In genomic region chr10:86727548-86727980, GRCm38 (mm10) we compare ENCODE assay signal across 7 mouse cellular contexts. TPM values are rescaled to one million over a fixed set of nuclear protein-coding genes. Genes with fewer than 3 reads are reported as not detected.
DNase-seq lines count a peak whose midpoint lies in the region; ATAC-seq and TF ChIP-seq lines count a peak whose summit lies in the region.

No protein-coding gene starts in this region.

- H3K4me2 ChIP-seq in liver, embryonic 15.5 days, result peak overlapping the region; percentile 65
- peak overlapping the region; percentile 51 for H3K4me2 ChIP-seq in stomach, postnatal 0 days (replicated peaks; ENCODE audit: low read depth)

- no peaks in the 10 kb centered on the region for H3K36me3 ChIP-seq in kidney, adult 2 months (ENCODE audit: control insufficient read depth, insufficient read depth, low read length)
- H3K36me3 ChIP-seq in liver, embryonic 15.5 days (replicated peaks), result no peaks in the 10 kb centered on the region
- H3K36me3 ChIP-seq in stomach, postnatal 0 days (ENCODE audit: control insufficient read depth, insufficient read depth, low read length), result no peaks in the 10 kb centered on the region

- H3K4me3 ChIP-seq in kidney, adult 2 months (ENCODE audit: insufficient read depth, low read depth, low read length), result peak overlapping the region; percentile 17; the same call in 1 of the 2 replicates
- H3K4me3 ChIP-seq in liver, embryonic 15.5 days (replicated peaks), result peak overlapping the region; percentile 36
- peak overlapping the region; percentile 17; the same call in 1 of the 2 replicates for H3K4me3 ChIP-seq in stomach, postnatal 0 days (ENCODE audit: low read depth, low read length)

- TF ChIP-seq EP300 in stomach, postnatal 0 days (optimal IDR thresholded peaks at IDR 0.05), result no peak

- no peak for TF ChIP-seq CTCF in kidney, adult 2 months (conservative IDR thresholded peaks at IDR 0.05; ENCODE audit: insufficient read depth, insufficient read length, low read depth, low read length)
- no peak for TF ChIP-seq CTCF in stomach, postnatal 0 days (IDR thresholded peaks at IDR 0.05; ENCODE audit: low read depth)

- WGBS in kidney, adult 2 months, result 12% methylated on average over 12 of the region's 12 CpGs
- WGBS in liver, embryonic 15.5 days (ENCODE audit: insufficient replicate concordance), result 2% methylated on average over 12 of the region's 12 CpGs
- 2% methylated on average over 12 of the region's 12 CpGs for WGBS in stomach, postnatal 0 days

- peak; percentile 61; the same call in 1 of the 2 replicates for ATAC-seq in liver, embryonic 15.5 days (ENCODE audit: insufficient read depth)
- peak; percentile 78 for ATAC-seq in stomach, postnatal 0 days (ENCODE audit: low FRiP score, low TSS enrichment)

- no peaks in the 10 kb centered on the region for H3K9me3 ChIP-seq in liver, embryonic 15.5 days (replicated peaks)
- H3K9me3 ChIP-seq in stomach, postnatal 0 days (ENCODE audit: control insufficient read depth, low read length), result no peaks in the 10 kb centered on the region

- DNase-seq in R1 (ENCODE audit: low read depth, low spot score), result peak; percentile 78
- peak; percentile 32 for DNase-seq in embryo, embryonic 11.5 days (ENCODE audit: low read depth, low spot score)
- DNase-seq in heart, adult 9 months (ENCODE audit: low spot score in 2 of 2), result peak; percentile 53 to 62
- DNase-seq in kidney, adult 2 months, result peak; percentile 42
- DNase-seq in naive thymus-derived CD4-positive, alpha-beta T cell, adult 2 months (ENCODE audit: low read depth), result peak; percentile 87
- peak; percentile 61 for DNase-seq in stomach, postnatal 0 days (ENCODE audit: low spot score)

- H3K4me1 ChIP-seq in kidney, adult 2 months (ENCODE audit: control insufficient read depth, insufficient read depth, low read length), result no peaks in the 10 kb centered on the region
- H3K4me1 ChIP-seq in liver, embryonic 15.5 days (replicated peaks), result peaks cover 22% of the 10 kb centered on the region
- H3K4me1 ChIP-seq in stomach, postnatal 0 days (replicated peaks; ENCODE audit: control insufficient read depth, insufficient read depth), result no peaks in the 10 kb centered on the region; the same call in 1 of the 2 replicates

- no peak overlapping the region for H3K27ac ChIP-seq in kidney, adult 2 months (ENCODE audit: insufficient read depth, low read depth, low read length)
- H3K27ac ChIP-seq in liver, embryonic 15.5 days (replicated peaks), result peak overlapping the region; percentile 48; the same call in 1 of the 2 replicates
- H3K27ac ChIP-seq in stomach, postnatal 0 days (replicated peaks), result peak overlapping the region; percentile 40

- no peak for TF ChIP-seq POLR2A in kidney, adult 2 months (IDR thresholded peaks at IDR 0.05; ENCODE audit: low read depth, low read length)

- no peaks in the 10 kb centered on the region for H3K27me3 ChIP-seq in kidney, adult 2 months (replicated peaks; ENCODE audit: control insufficient read depth, insufficient read depth, low read length)
- H3K27me3 ChIP-seq in liver, embryonic 15.5 days, result no peaks in the 10 kb centered on the region
- H3K27me3 ChIP-seq in stomach, postnatal 0 days (ENCODE audit: control insufficient read depth, insufficient read depth, low read length), result no peaks in the 10 kb centered on the region

- H3K9ac ChIP-seq in liver, embryonic 15.5 days, result no peak overlapping the region
- peak overlapping the region; percentile 48 for H3K9ac ChIP-seq in stomach, postnatal 0 days (ENCODE audit: low read length)

RNA-seq across cellular contexts. Expression of gene Ttc41, which starts 22.0 kb away (rescaled TPM):
- polyA plus RNA-seq in kidney, adult 2 months (2012; rRNA removed), result 1.7 and 1.8 TPM in 2 replicates
- 0.53 and 0.59 TPM in 2 replicates for polyA plus RNA-seq in liver, embryonic 15.5 days (2015; fragmentation: Nextera tagmentation; extraction: Ambion mirVana)
- polyA plus RNA-seq in stomach, postnatal 0 days (2015; fragmentation: Nextera tagmentation; extraction: Ambion mirVana), result 0.38 and 0.47 TPM in 2 replicates

RNA-seq across cellular contexts. Expression of gene Hsp90b1, which starts 22.3 kb away (rescaled TPM):
- 47.4 and 64.6 TPM in 2 replicates for polyA plus RNA-seq in kidney, adult 2 months (2012; rRNA removed)
- 273 and 302 TPM in 2 replicates for polyA plus RNA-seq in liver, embryonic 15.5 days (2015; fragmentation: Nextera tagmentation; extraction: Ambion mirVana)
- 402 and 403 TPM in 2 replicates for polyA plus RNA-seq in stomach, postnatal 0 days (2015; fragmentation: Nextera tagmentation; extraction: Ambion mirVana)

RNA-seq across cellular contexts. Expression of gene Gm49358, which starts 36.2 kb away (rescaled TPM):
- polyA plus RNA-seq in kidney, adult 2 months (2012; rRNA removed), result not detected in 2 replicates
- polyA plus RNA-seq in liver, embryonic 15.5 days (2015; fragmentation: Nextera tagmentation; extraction: Ambion mirVana), result not detected in 2 replicates
- not detected in 2 replicates for polyA plus RNA-seq in stomach, postnatal 0 days (2015; fragmentation: Nextera tagmentation; extraction: Ambion mirVana)

RNA-seq across cellular contexts. Expression of gene Nt5dc3, which starts 51.2 kb away (rescaled TPM):
- 5.9 and 6.9 TPM in 2 replicates for polyA plus RNA-seq in kidney, adult 2 months (2012; rRNA removed)
- polyA plus RNA-seq in liver, embryonic 15.5 days (2015; fragmentation: Nextera tagmentation; extraction: Ambion mirVana), result 0.25 and 0.33 TPM in 2 replicates
- polyA plus RNA-seq in stomach, postnatal 0 days (2015; fragmentation: Nextera tagmentation; extraction: Ambion mirVana), result 1.2 TPM in 2 replicates

Comparison
In these comparisons a context has a peak if more than half of its experiments do, and no peak if none do; other contexts are left out.
1. DNase-seq: peak in every context shown above with its lines; median percentile 87 in naive thymus-derived CD4-positive, alpha-beta T cell, adult 2 months; 78 in R1; 61 in stomach, postnatal 0 days; 58 in heart, adult 9 months; 42 in kidney, adult 2 months; 32 in embryo, embryonic 11.5 days.